Mouse (Mus musculus): ENCODE data around the gene Smpdl3a. TPM values are rescaled to one million over a fixed set of nuclear protein-coding genes. Genes with fewer than 3 reads are reported as not detected.
A peak's percentile ranks its signal among the peaks of the same experiment; 100 is the strongest.

The Smpdl3a gene
- polyA plus RNA-seq, 1 experiment from 2014 or later = 17.3 TPM

GRCm38 (mm10) chr10:57784131-57784875 lies 9.8 kb upstream of the Smpdl3a start:
- no peaks in the 10 kb centered on the region for H3K36me3 ChIP-seq (ENCODE audit: control insufficient read depth, insufficient read depth)
- no peaks in the 10 kb centered on the region for H3K27me3 ChIP-seq (replicated peaks; ENCODE audit: control insufficient read depth, insufficient read depth, low read length)
- no peaks in the 10 kb centered on the region for H3K9me3 ChIP-seq (ENCODE audit: control insufficient read depth, low read length)
- peak overlapping the region; percentile 92 for H3K27ac ChIP-seq (ENCODE audit: low read length)
- under 1% methylated on average over 7 of the region's 7 CpGs for WGBS
- peak overlapping the region; percentile 41 for H3K4me3 ChIP-seq (replicated peaks; ENCODE audit: low read length)
- peaks cover 27% of the 10 kb centered on the region for H3K4me1 ChIP-seq (replicated peaks; ENCODE audit: control insufficient read depth, insufficient read depth, low read length)
- H3K9ac ChIP-seq (replicated peaks; ENCODE audit: low read depth, low read length) = peak overlapping the region; percentile 31
- peak overlapping the region; percentile 51 for H3K4me2 ChIP-seq (ENCODE audit: low read length)
- ATAC-seq = peak; percentile 84

DNA sequence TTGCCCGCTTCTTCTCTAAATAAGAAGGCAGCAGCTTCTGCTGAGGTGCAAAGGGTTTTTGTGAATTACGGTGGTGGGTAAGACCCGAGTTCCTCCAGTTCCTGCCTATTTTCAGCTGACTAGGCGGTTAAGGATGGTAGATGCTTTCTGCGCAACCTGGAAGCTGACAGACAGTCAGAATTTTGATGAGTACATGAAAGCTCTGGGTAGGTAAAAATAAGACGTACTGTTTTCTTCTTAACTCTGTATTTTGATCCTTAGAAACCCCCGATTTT lies 9.3 kb upstream of the Smpdl3a start, which contains the start of gene Fabp7:
Fabp7 (plus strand) TSS at position 6 of the 275 bp plus-strand sequence.
- H3K9me3 ChIP-seq (ENCODE audit: control insufficient read depth, low read length) = no peaks in the 10 kb centered on the region
- no peak for ATAC-seq

GRCm38 (mm10) chr10:57785552-57785951 lies 8.6 kb upstream of the Smpdl3a start:
- H3K4me2 ChIP-seq (ENCODE audit: low read length) = peak overlapping the region; percentile 51
- 9% methylated on average over 2 of the region's 2 CpGs for WGBS
- peaks cover 27% of the 10 kb centered on the region for H3K4me1 ChIP-seq (replicated peaks; ENCODE audit: control insufficient read depth, insufficient read depth, low read length)
- H3K27me3 ChIP-seq (replicated peaks; ENCODE audit: control insufficient read depth, insufficient read depth, low read length) = no peaks in the 10 kb centered on the region
- H3K27ac ChIP-seq (ENCODE audit: low read length) = peak overlapping the region; percentile 92
- no peak for ATAC-seq
- H3K4me3 ChIP-seq (replicated peaks; ENCODE audit: low read length) = peak overlapping the region; percentile 41
- H3K9me3 ChIP-seq (ENCODE audit: control insufficient read depth, low read length) = no peaks in the 10 kb centered on the region
- H3K9ac ChIP-seq (replicated peaks; ENCODE audit: low read depth, low read length) = peak overlapping the region; percentile 31
- H3K36me3 ChIP-seq (ENCODE audit: control insufficient read depth, insufficient read depth) = no peaks in the 10 kb centered on the region

More for the DNA sequence above, 9.3 kb upstream of the Smpdl3a start, which contains the start of gene Fabp7:
- no peaks in the 10 kb centered on the region for H3K36me3 ChIP-seq (ENCODE audit: control insufficient read depth, insufficient read depth)
- WGBS = 1% methylated on average over 7 of the region's 7 CpGs
- peak within 1 kb of the TSS; percentile 51 for H3K4me2 ChIP-seq (ENCODE audit: low read length)
- H3K4me1 ChIP-seq (replicated peaks; ENCODE audit: control insufficient read depth, insufficient read depth, low read length) = peaks cover 27% of the 10 kb centered on the region
- H3K4me3 ChIP-seq (replicated peaks; ENCODE audit: low read length) = peak within 1 kb of the TSS; percentile 41
- peak within 1 kb of the TSS; percentile 48 for H3K9ac ChIP-seq (replicated peaks; ENCODE audit: low read depth, low read length)
- H3K27ac ChIP-seq (ENCODE audit: low read length) = peak within 1 kb of the TSS; percentile 92
- H3K27me3 ChIP-seq (replicated peaks; ENCODE audit: control insufficient read depth, insufficient read depth, low read length) = no peaks in the 10 kb centered on the region

DNA sequence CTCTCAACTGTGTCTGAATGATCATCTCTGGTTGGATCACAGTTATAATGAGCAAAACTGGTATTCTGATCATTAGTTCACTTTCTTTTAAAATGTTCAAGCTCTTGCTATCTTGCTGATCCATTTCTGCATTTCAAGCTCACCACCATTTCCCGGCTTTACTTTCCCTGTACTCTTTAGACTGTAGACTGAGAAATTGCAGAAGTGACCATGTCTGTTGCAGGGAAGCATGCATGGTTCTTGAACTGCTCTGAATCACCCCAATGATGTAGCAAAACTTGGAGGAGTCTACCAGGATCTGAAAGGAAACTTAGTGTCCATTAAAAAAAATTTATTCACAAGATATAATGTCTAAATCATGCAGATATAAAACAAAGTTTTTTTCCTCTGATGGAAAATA lies 1.2 kb upstream of the Smpdl3a start:
- no peak overlapping the region for H3K4me3 ChIP-seq (replicated peaks; ENCODE audit: low read length)
- H3K36me3 ChIP-seq (ENCODE audit: control insufficient read depth, insufficient read depth) = no peaks in the 10 kb centered on the region
- WGBS = 95% methylated on average over 1 of the region's 1 CpGs
- ATAC-seq = no peak
- no peaks in the 10 kb centered on the region for H3K27me3 ChIP-seq (replicated peaks; ENCODE audit: control insufficient read depth, insufficient read depth, low read length)
- H3K27ac ChIP-seq (ENCODE audit: low read length) = no peak overlapping the region
- H3K9ac ChIP-seq (replicated peaks; ENCODE audit: low read depth, low read length) = no peak overlapping the region
- H3K4me2 ChIP-seq (ENCODE audit: low read length) = no peak overlapping the region
- H3K9me3 ChIP-seq (ENCODE audit: control insufficient read depth, low read length) = peaks cover 3% of the 10 kb centered on the region; the same call in 1 of the 2 replicates
- H3K4me1 ChIP-seq (replicated peaks; ENCODE audit: control insufficient read depth, insufficient read depth, low read length) = peaks cover 18% of the 10 kb centered on the region

DNA sequence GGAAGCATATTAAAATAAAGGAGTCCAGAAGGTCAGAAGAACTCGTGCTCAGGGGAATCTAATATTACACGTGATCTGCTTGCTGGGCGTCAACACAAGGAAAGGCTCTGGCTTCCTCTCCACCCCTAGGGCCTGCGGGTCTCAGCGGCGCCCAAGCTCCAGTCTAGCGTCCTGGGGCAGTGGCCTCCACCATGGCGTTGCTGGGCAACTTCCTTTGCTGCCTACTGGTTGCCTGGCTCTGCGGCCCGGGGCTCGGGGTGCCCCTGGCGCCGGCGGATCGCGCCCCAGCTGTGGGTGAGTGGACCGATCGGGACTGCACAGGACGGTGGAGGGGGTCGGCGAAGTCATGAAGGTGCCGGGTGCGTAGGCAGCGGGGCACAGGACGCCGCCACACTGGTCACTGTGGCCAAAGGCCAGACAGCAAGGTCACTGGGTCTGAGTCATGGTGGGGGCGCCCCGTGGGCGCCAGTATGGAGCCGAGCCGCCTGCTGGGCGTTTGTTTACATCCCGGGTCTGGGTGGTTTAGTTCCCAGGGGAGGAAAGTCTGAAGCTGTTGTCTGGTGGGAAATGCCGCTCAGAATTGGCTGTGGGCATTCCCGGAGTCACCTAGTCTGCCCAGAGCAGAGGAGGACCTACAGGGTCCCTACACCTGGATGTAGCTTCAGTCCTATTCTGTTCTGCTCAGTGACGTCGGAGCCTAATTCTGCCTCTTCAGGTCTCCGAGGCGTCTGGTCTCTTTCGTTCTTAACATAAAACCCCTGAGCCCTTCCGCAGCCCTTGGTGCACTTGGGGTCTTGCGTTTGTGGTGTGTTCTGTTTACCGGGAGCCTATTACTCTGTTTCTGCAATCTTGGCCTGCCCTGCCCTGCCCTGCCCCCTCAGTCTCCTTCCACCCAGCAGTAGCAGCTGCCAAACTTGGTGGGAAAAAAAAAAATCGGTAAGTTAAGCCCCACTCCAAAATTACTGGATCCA lies 641 bp downstream of the Smpdl3a start:
- Histone ChIP-seq H3K27ac (ENCODE audit: low read length) (peak overlapping the region; percentile 39), H3K36me3 (ENCODE audit: control insufficient read depth, insufficient read depth) (no peaks in the 10 kb centered on the region), H3K9me3 (ENCODE audit: control insufficient read depth, low read length) (peaks cover 3% of the 10 kb centered on the region; the same call in 1 of the 2 replicates), H3K9ac (replicated peaks; ENCODE audit: low read depth, low read length) (peak overlapping the region; percentile 75), H3K4me2 (ENCODE audit: low read length) (peak overlapping the region; percentile 98), H3K27me3 (replicated peaks; ENCODE audit: control insufficient read depth, insufficient read depth, low read length) (no peaks in the 10 kb centered on the region), H3K4me3 (replicated peaks; ENCODE audit: low read length) (peak overlapping the region; percentile 63), H3K4me1 (replicated peaks; ENCODE audit: control insufficient read depth, insufficient read depth, low read length) (peaks cover 18% of the 10 kb centered on the region)
- ATAC-seq = peak; percentile 68
- WGBS = 2% methylated on average over 44 of the region's 44 CpGs

DNA sequence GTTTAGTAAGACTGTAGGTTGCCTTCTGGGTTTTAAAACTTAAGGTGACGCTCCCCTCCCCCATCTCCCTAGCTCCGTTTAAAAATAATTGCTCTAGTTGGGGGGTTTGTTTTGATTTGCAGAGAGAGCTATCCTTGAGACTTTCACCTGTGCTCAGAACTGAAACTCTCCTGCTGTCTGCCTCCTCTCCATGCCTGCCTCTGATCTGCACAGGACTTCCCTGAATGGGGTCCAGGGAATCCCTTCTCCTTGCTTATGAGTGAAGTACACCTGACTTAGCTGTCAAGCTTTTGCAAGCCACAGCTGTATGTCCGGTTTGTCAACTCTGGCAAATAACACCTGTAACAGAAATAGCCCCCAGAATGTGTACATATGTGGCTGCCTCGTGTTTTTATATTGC lies 1.4 kb downstream of the Smpdl3a start:
- peak overlapping the region; percentile 98 for H3K4me2 ChIP-seq (ENCODE audit: low read length)
- H3K4me3 ChIP-seq (replicated peaks; ENCODE audit: low read length) = peak overlapping the region; percentile 63
- 40% methylated on average over 4 of the region's 4 CpGs for WGBS
- no peaks in the 10 kb centered on the region for H3K27me3 ChIP-seq (replicated peaks; ENCODE audit: control insufficient read depth, insufficient read depth, low read length)
- H3K4me1 ChIP-seq (replicated peaks; ENCODE audit: control insufficient read depth, insufficient read depth, low read length) = peaks cover 18% of the 10 kb centered on the region
- H3K9ac ChIP-seq (replicated peaks; ENCODE audit: low read depth, low read length) = no peak overlapping the region; the same call in 1 of the 2 replicates
- ATAC-seq = no peak
- no peak overlapping the region for H3K27ac ChIP-seq (ENCODE audit: low read length)
- H3K9me3 ChIP-seq (ENCODE audit: control insufficient read depth, low read length) = peaks cover 3% of the 10 kb centered on the region; the same call in 1 of the 2 replicates
- H3K36me3 ChIP-seq (ENCODE audit: control insufficient read depth, insufficient read depth) = no peaks in the 10 kb centered on the region

DNA sequence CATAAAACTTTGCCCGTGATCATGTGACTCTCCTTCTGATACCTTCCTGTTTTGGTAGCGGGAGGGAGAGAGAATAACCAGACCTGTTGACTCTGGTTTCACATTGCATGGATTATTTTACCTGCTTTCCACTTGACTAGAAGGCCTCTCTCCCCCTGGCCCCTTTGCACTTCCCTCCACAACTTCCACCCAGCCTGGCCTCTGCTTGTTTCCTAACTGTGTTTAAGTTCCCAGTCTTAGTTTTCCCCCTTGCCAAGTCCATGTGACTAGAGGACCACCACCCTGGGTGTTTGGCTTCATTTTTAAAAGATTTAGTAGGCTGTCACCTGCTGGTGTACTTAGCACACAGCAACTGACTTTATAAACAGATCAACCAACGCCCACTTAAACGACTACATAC lies 1.9 kb downstream of the Smpdl3a start:
- ATAC-seq = peak; percentile 49; the same call in 1 of the 2 replicates
- 41% methylated on average over 4 of the region's 4 CpGs for WGBS
- Histone ChIP-seq H3K36me3 (ENCODE audit: control insufficient read depth, insufficient read depth) (no peaks in the 10 kb centered on the region), H3K9ac (replicated peaks; ENCODE audit: low read depth, low read length) (no peak overlapping the region), H3K27me3 (replicated peaks; ENCODE audit: control insufficient read depth, insufficient read depth, low read length) (no peaks in the 10 kb centered on the region), H3K4me2 (ENCODE audit: low read length) (no peak overlapping the region), H3K4me1 (replicated peaks; ENCODE audit: control insufficient read depth, insufficient read depth, low read length) (peaks cover 18% of the 10 kb centered on the region), H3K9me3 (ENCODE audit: control insufficient read depth, low read length) (peaks cover 3% of the 10 kb centered on the region; the same call in 1 of the 2 replicates), H3K4me3 (replicated peaks; ENCODE audit: low read length) (no peak overlapping the region), H3K27ac (ENCODE audit: low read length) (no peak overlapping the region)

GRCm38 (mm10) chr10:57799486-57799885 lies 5.4 kb downstream of the Smpdl3a start:
- no peaks in the 10 kb centered on the region for H3K27me3 ChIP-seq (replicated peaks; ENCODE audit: control insufficient read depth, insufficient read depth, low read length)
- peaks cover 14% of the 10 kb centered on the region for H3K4me1 ChIP-seq (replicated peaks; ENCODE audit: control insufficient read depth, insufficient read depth, low read length)
- H3K4me3 ChIP-seq (replicated peaks; ENCODE audit: low read length) = no peak overlapping the region
- H3K27ac ChIP-seq (ENCODE audit: low read length) = no peak overlapping the region
- no peak for ATAC-seq
- H3K9me3 ChIP-seq (ENCODE audit: control insufficient read depth, low read length) = no peaks in the 10 kb centered on the region
- H3K9ac ChIP-seq (replicated peaks; ENCODE audit: low read depth, low read length) = no peak overlapping the region
- no peaks in the 10 kb centered on the region for H3K36me3 ChIP-seq (ENCODE audit: control insufficient read depth, insufficient read depth)
- WGBS = 98% methylated on average over 1 of the region's 1 CpGs
- H3K4me2 ChIP-seq (ENCODE audit: low read length) = no peak overlapping the region

DNA sequence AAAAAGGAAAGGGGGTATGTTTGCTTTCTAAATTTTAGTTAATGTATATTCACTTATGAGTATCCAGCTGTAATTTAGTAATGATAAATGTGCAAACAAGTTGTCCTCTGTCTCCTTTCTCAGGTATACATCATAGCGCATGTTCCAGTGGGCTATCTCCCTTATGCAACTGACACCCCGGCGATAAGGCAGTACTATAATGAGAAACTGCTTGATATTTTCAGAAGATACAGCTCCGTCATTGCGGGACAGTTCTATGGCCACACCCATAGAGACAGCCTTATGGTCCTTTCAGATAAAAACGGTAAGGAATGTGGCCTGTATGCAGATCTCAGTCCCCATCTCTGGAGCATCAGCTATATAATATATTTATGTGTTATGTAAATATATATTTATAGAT lies 13.6 kb downstream of the Smpdl3a start:
- WGBS = 96% methylated on average over 6 of the region's 6 CpGs
- Histone ChIP-seq H3K4me2 (ENCODE audit: low read length) (no peak overlapping the region), H3K9me3 (ENCODE audit: control insufficient read depth, low read length) (no peaks in the 10 kb centered on the region)

More for the DNA sequence above, 13.6 kb downstream of the Smpdl3a start:
- no peaks in the 10 kb centered on the region for H3K4me1 ChIP-seq (replicated peaks; ENCODE audit: control insufficient read depth, insufficient read depth, low read length)
- no peak overlapping the region for H3K9ac ChIP-seq (replicated peaks; ENCODE audit: low read depth, low read length)
- no peak overlapping the region for H3K27ac ChIP-seq (ENCODE audit: low read length)
- no peak overlapping the region for H3K4me3 ChIP-seq (replicated peaks; ENCODE audit: low read length)
- 0 out of 2 replicates have a peak, but pooled peaks cover 2% of the 10 kb centered on the region for H3K36me3 ChIP-seq (ENCODE audit: control insufficient read depth, insufficient read depth)
- no peak for ATAC-seq
- no peaks in the 10 kb centered on the region for H3K27me3 ChIP-seq (replicated peaks; ENCODE audit: control insufficient read depth, insufficient read depth, low read length)

Data from forebrain, embryonic 16.5 days (tissue).